Mouse (Mus musculus): ENCODE measurements around the gene Olfr523. TPM values are rescaled to one million over a fixed set of nuclear protein-coding genes. Genes with fewer than 3 reads are reported as not detected.
"Not testable (repeated sequence)": the region's sequence is repeated elsewhere in the genome, so short reads cannot be mapped to it uniquely, and the experiment has no call there.

The Olfr523 gene
- polyA plus RNA-seq, 1 experiment from 2014 or later: not detected

DNA sequence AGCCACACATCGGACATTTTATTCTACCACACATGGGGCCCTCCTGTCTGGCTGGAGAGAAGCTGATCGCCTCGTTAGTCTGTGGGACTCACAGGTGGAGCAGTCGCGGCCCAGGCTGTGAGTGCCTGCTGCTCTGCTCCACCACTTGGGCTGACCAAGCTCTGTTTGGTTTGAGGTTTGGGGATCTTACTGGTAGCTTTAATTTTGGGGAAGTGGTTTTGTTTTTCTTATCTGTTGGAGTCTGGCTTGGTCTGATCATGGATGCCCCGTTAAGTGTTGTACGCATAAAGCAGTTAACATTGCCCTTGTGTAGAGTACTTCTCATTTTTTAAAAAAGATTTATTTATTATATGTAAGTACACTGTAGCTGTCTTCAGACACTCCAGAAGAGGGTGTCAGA lies 39.0 kb upstream of the Olfr523 start:
- not testable (repeated sequence) for H3K9ac ChIP-seq (ENCODE audit: low read length); H3K27ac ChIP-seq (replicated peaks in 1 of 2; ENCODE audit: control insufficient read depth in 1 of 2, insufficient read depth in 1 of 2, low read depth in 2 of 2, low read length in 2 of 2); H3K9me3 ChIP-seq (ENCODE audit: control insufficient read depth, low read length); H3K4me2 ChIP-seq (ENCODE audit: low read length); H3K4me3 ChIP-seq (ENCODE audit: control insufficient read depth in 1 of 2, insufficient read depth in 1 of 2, low read depth in 1 of 2, low read length in 2 of 2); H3K4me1 ChIP-seq (ENCODE audit: control insufficient read depth in 2 of 2, insufficient read depth in 2 of 2, low read length in 2 of 2); ATAC-seq (ENCODE audit: insufficient number of reproducible peaks, insufficient read depth, low FRiP score, low read depth); H3K27me3 ChIP-seq (ENCODE audit: control insufficient read depth, insufficient read depth, low read length)
- 83% methylated on average over 3 of the region's 7 CpGs for WGBS
- peaks cover 18% of the 10 kb centered on the region; the same call in 1 of the 2 replicates for H3K36me3 ChIP-seq (ENCODE audit: control insufficient read depth, insufficient read depth, low read length)

GRCm38 (mm10) chr7:140135106-140135770 lies 37.8 kb upstream of the Olfr523 start:
- 86% methylated on average over 5 of the region's 5 CpGs for WGBS
- Histone ChIP-seq H3K27me3 (ENCODE audit: control insufficient read depth, insufficient read depth, low read length) (no peaks in the 10 kb centered on the region), H3K9me3 (ENCODE audit: control insufficient read depth, low read length) (no peaks in the 10 kb centered on the region), H3K27ac (replicated peaks in 1 of 2; ENCODE audit: control insufficient read depth in 1 of 2, insufficient read depth in 1 of 2, low read depth in 2 of 2, low read length in 2 of 2) (no peak overlapping the region), H3K4me2 (ENCODE audit: low read length) (no peak overlapping the region), H3K9ac (ENCODE audit: low read length) (no peak overlapping the region), H3K4me1 (ENCODE audit: control insufficient read depth in 2 of 2, insufficient read depth in 2 of 2, low read length in 2 of 2) (peaks cover 0 to 9% of the 10 kb centered on the region in 2 experiments; a peak in 1 of 4 replicates), H3K36me3 (ENCODE audit: control insufficient read depth, insufficient read depth, low read length) (peaks cover 7% of the 10 kb centered on the region; the same call in 1 of the 2 replicates), H3K4me3 (ENCODE audit: control insufficient read depth in 1 of 2, insufficient read depth in 1 of 2, low read depth in 1 of 2, low read length in 2 of 2) (no peak overlapping the region)
- no peak for ATAC-seq (ENCODE audit: insufficient number of reproducible peaks, insufficient read depth, low FRiP score, low read depth)

DNA sequence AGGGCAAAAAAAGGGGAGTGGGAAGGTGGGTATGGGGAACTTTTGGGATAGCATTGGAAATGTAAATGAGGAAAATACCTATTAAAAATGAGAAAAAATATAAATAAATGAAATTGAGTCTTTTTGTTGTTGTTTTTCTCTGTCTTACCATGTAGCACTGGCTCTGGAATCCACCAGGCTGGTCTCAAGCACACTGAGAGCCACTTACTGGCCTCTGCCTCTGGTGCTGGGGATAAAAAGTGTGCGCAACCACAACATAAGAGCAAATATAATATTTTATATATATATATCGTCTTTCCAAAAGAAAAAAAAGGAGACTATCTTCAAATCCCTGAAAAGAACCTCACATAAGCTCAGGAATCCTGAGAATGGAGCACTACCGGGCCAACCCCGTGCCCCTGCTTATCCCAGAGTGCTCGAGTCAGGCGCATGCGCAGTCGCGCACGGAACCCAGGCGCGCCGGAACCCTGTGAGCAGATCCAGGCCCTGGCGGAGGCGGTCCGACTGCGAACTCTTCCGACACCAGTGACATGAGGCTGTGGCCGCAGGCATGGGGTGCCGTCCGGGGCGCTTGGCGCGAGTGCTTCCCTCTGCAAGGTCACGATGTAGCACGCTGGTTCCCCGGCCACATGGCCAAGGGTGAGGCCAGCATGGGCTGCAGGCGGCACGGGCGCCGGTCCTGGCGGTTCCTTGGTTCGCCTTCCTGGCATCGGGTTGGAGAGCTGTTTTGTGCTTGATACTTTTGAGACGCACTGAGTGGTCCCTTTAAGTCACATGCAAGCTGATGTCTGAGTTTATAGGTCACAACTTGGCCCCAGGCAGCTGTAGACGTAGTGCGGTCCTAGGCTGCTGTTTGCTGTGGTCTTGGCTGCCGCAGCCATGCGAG lies 35.6 kb upstream of the Olfr523 start, which contains the start of gene Mtg1:
Gene Mtg1, plus strand, starts transcription at position 430 of the 886 bp plus-strand sequence.
- peak within 1 kb of the TSS; percentile 80 to 86 for H3K4me3 ChIP-seq (ENCODE audit: control insufficient read depth in 1 of 2, insufficient read depth in 1 of 2, low read depth in 1 of 2, low read length in 2 of 2)
- no peaks in the 10 kb centered on the region for H3K27me3 ChIP-seq (ENCODE audit: control insufficient read depth, insufficient read depth, low read length)
- H3K4me2 ChIP-seq (ENCODE audit: low read length): peak within 1 kb of the TSS; percentile 91
- H3K36me3 ChIP-seq (ENCODE audit: control insufficient read depth, insufficient read depth, low read length): no peaks in the 10 kb centered on the region
- no peaks in the 10 kb centered on the region for H3K9me3 ChIP-seq (ENCODE audit: control insufficient read depth, low read length)
- H3K4me1 ChIP-seq (ENCODE audit: control insufficient read depth in 2 of 2, insufficient read depth in 2 of 2, low read length in 2 of 2): peaks cover 0 to 9% of the 10 kb centered on the region in 2 experiments; a peak in 1 of 4 replicates
- ATAC-seq (ENCODE audit: insufficient number of reproducible peaks, insufficient read depth, low FRiP score, low read depth): peak; percentile 98
- WGBS: 1% methylated on average over 39 of the region's 39 CpGs
- H3K27ac ChIP-seq (replicated peaks in 1 of 2; ENCODE audit: control insufficient read depth in 1 of 2, insufficient read depth in 1 of 2, low read depth in 2 of 2, low read length in 2 of 2): peak within 1 kb of the TSS; percentile 68 to 78
- peak within 1 kb of the TSS; percentile 92 for H3K9ac ChIP-seq (ENCODE audit: low read length)

DNA sequence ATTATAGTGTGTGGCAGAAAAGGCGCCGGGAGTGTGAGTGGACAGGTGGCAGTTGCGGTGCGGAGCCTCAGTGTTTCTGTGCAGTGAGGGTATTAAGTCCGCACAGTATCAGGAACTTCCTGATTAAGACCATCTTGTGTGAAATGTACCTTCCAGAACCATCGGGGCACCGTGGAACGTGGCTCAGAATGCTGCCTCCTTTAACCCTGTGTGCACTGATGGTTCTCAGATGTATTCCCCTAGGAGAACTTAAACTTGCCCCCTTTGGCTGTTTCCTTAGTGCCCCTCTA lies 35.1 kb upstream of the Olfr523 start:
- ATAC-seq (ENCODE audit: insufficient number of reproducible peaks, insufficient read depth, low FRiP score, low read depth): no peak
- under 1% methylated on average over 8 of the region's 8 CpGs for WGBS

DNA sequence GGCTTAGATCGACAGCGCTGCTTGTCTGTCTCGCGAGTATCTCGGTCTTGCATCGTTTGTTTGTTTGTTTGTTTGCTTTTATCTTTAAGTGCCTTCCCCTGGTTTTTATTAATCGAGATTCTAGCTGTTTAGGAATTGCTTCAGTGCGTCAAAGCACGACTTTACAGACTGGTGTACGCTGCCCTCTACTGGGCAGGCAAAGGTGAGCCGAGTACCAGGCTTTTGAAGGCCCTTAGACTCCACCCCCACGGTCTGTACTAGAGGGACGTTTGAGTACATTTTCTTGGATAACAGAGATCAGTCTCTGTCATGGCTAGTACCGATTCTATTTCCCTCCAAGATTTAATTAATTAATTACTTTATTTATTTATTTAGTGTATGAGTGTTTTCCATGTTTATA lies 31.7 kb upstream of the Olfr523 start:
- no peak for ATAC-seq (ENCODE audit: insufficient number of reproducible peaks, insufficient read depth, low FRiP score, low read depth)
- H3K4me3 ChIP-seq (ENCODE audit: control insufficient read depth in 1 of 2, insufficient read depth in 1 of 2, low read depth in 1 of 2, low read length in 2 of 2): no peak overlapping the region
- 9% methylated on average over 14 of the region's 14 CpGs for WGBS
- peaks cover 6% of the 10 kb centered on the region; the same call in 1 of the 2 replicates for H3K36me3 ChIP-seq (ENCODE audit: control insufficient read depth, insufficient read depth, low read length)
- H3K27me3 ChIP-seq (ENCODE audit: control insufficient read depth, insufficient read depth, low read length): no peaks in the 10 kb centered on the region
- H3K9ac ChIP-seq (ENCODE audit: low read length): no peak overlapping the region
- H3K9me3 ChIP-seq (ENCODE audit: control insufficient read depth, low read length): no peaks in the 10 kb centered on the region
- no peak overlapping the region for H3K4me2 ChIP-seq (ENCODE audit: low read length)
- no peak overlapping the region for H3K27ac ChIP-seq (replicated peaks in 1 of 2; ENCODE audit: control insufficient read depth in 1 of 2, insufficient read depth in 1 of 2, low read depth in 2 of 2, low read length in 2 of 2)
- H3K4me1 ChIP-seq (ENCODE audit: control insufficient read depth in 2 of 2, insufficient read depth in 2 of 2, low read length in 2 of 2): peaks cover 0 to 9% of the 10 kb centered on the region in 2 experiments; a peak in 1 of 4 replicates

More for the DNA sequence above, 35.1 kb upstream of the Olfr523 start:
- peak overlapping the region; percentile 92 for H3K9ac ChIP-seq (ENCODE audit: low read length)
- peak overlapping the region; percentile 68 to 78 for H3K27ac ChIP-seq (replicated peaks in 1 of 2; ENCODE audit: control insufficient read depth in 1 of 2, insufficient read depth in 1 of 2, low read depth in 2 of 2, low read length in 2 of 2)
- H3K9me3 ChIP-seq (ENCODE audit: control insufficient read depth, low read length): no peaks in the 10 kb centered on the region
- H3K4me3 ChIP-seq (ENCODE audit: control insufficient read depth in 1 of 2, insufficient read depth in 1 of 2, low read depth in 1 of 2, low read length in 2 of 2): peak overlapping the region; percentile 80 to 86
- H3K27me3 ChIP-seq (ENCODE audit: control insufficient read depth, insufficient read depth, low read length): no peaks in the 10 kb centered on the region
- peak overlapping the region; percentile 91 for H3K4me2 ChIP-seq (ENCODE audit: low read length)
- no peaks in the 10 kb centered on the region for H3K36me3 ChIP-seq (ENCODE audit: control insufficient read depth, insufficient read depth, low read length)
- peaks cover 0 to 9% of the 10 kb centered on the region in 2 experiments; a peak in 1 of 4 replicates for H3K4me1 ChIP-seq (ENCODE audit: control insufficient read depth in 2 of 2, insufficient read depth in 2 of 2, low read length in 2 of 2)

DNA sequence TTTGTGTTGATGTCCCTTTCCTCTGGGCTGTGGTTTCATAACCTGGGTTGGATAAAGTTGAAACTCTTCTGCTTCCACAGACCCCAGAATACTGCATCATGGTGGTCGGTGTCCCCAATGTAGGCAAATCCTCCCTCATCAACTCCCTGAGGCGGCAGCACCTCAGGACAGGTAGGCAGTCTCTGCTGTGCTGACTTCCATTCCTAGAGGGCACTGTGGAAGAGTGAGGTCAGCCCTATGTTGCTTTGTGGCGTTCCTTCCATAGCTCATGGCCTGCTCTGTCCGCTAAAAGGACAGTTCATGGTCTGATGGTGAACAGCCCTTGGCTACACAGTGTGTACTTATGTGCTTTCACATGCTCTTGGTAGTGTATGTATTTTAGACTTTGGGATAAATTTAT lies 28.5 kb upstream of the Olfr523 start:
- no peaks in the 10 kb centered on the region for H3K27me3 ChIP-seq (ENCODE audit: control insufficient read depth, insufficient read depth, low read length)
- peaks cover 21% of the 10 kb centered on the region for H3K36me3 ChIP-seq (ENCODE audit: control insufficient read depth, insufficient read depth, low read length)
- no peaks in the 10 kb centered on the region for H3K9me3 ChIP-seq (ENCODE audit: control insufficient read depth, low read length)
- WGBS: 90% methylated on average over 4 of the region's 4 CpGs
- ATAC-seq (ENCODE audit: insufficient number of reproducible peaks, insufficient read depth, low FRiP score, low read depth): no peak
- H3K4me2 ChIP-seq (ENCODE audit: low read length): no peak overlapping the region
- H3K4me1 ChIP-seq (ENCODE audit: control insufficient read depth in 2 of 2, insufficient read depth in 2 of 2, low read length in 2 of 2): no peaks in the 10 kb centered on the region
- no peak overlapping the region for H3K9ac ChIP-seq (ENCODE audit: low read length)
- no peak overlapping the region for H3K4me3 ChIP-seq (ENCODE audit: control insufficient read depth in 1 of 2, insufficient read depth in 1 of 2, low read depth in 1 of 2, low read length in 2 of 2)
- H3K27ac ChIP-seq (replicated peaks in 1 of 2; ENCODE audit: control insufficient read depth in 1 of 2, insufficient read depth in 1 of 2, low read depth in 2 of 2, low read length in 2 of 2): no peak overlapping the region

- Histone ChIP-seq H3K27ac (replicated peaks in 1 of 2; ENCODE audit: control insufficient read depth in 1 of 2, insufficient read depth in 1 of 2, low read depth in 2 of 2, low read length in 2 of 2) (no peak overlapping the region), H3K27me3 (ENCODE audit: control insufficient read depth, insufficient read depth, low read length) (peaks cover 47% of the 10 kb centered on the region), H3K9me3 (ENCODE audit: control insufficient read depth, low read length) (no peaks in the 10 kb centered on the region), H3K9ac (ENCODE audit: low read length) (peak overlapping the region; percentile 0; the same call in 1 of the 2 replicates), H3K36me3 (ENCODE audit: control insufficient read depth, insufficient read depth, low read length) (peaks cover 14% of the 10 kb centered on the region), H3K4me1 (ENCODE audit: control insufficient read depth in 2 of 2, insufficient read depth in 2 of 2, low read length in 2 of 2) (no peaks in the 10 kb centered on the region; a peak in 1 of 4 replicates), H3K4me2 (ENCODE audit: low read length) (peak overlapping the region; percentile 57), H3K4me3 (ENCODE audit: control insufficient read depth in 1 of 2, insufficient read depth in 1 of 2, low read depth in 1 of 2, low read length in 2 of 2) (peak overlapping the region in 1 of 2 experiments; percentile 28; a peak in 2 of 4 replicates)
- 6% methylated on average over 24 of the region's 28 CpGs for WGBS
- no peak for ATAC-seq (ENCODE audit: insufficient number of reproducible peaks, insufficient read depth, low FRiP score, low read depth)
These were observed 19.6 kb upstream of the Olfr523 start for GRCm38 (mm10) chr7:140153383-140153782.

Data from heart, embryonic 14.5 days (tissue).